22 mouse cellular contexts compared by ENCODE assay signal in the genomic region with DNA sequence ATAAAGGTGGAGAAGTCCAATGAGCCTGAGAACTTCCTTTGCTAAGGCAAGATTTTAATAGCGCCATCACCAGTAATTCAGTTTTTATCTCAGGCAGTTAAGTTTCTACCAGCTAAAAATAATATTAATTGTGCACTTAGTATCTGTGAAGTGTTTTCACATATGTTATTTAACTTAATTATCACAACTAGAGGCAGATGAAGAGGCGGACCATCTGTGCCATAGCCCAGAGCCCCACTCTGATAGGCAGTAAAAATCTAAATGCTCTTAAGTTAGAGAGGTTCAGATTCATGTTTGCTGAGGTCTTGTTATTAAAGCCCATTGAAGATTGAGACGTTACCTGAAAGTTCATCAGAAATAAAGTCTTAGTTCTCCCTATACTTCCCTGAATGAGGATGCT.
A peak's percentile ranks its signal among the peaks of the same experiment; 100 is the strongest.
DNase-seq lines count a peak whose midpoint lies in the region; ATAC-seq lines count a peak whose summit lies in the region.
"Had no signal": no experiment of that assay in that cellular context is flagged by ENCODE, and none has a peak within 500 bp of the region (broad histone marks: within the 10 kb centered on the region; RNA-seq: fewer than 3 reads in every experiment).

No protein-coding gene starts in this region.

- 73% methylated on average over 3 of the region's 3 CpGs for WGBS in forebrain, embryonic 14.5 days
- 88% methylated on average over 3 of the region's 3 CpGs for WGBS in forebrain, embryonic 10.5 days

- no peaks in the 10 kb centered on the region for H3K27me3 ChIP-seq in forebrain, embryonic 14.5 days (replicated peaks; ENCODE audit: control insufficient read depth, insufficient read depth, low read length)
- no peaks in the 10 kb centered on the region for H3K27me3 ChIP-seq in forebrain, embryonic 10.5 days (ENCODE audit: poor library complexity, severe bottlenecking)
- H3K27me3 ChIP-seq: CH12.LX; embryonic facial prominence, embryonic 12.5 days; hindbrain, embryonic 12.5 days; Patski had no signal

- DNase-seq in forebrain, embryonic 14.5 days (ENCODE audit: low spot score): peak; percentile 47
- DNase-seq in forebrain, embryonic 10.5 days (ENCODE audit: extremely low spot score, low spot score): no peak
- peak; percentile 36 to 73 for DNase-seq in layer of hippocampus, adult 18-20 months (ENCODE audit: low spot score in 2 of 2)
- no peak for DNase-seq in layer of hippocampus, postnatal 25 days (ENCODE audit: extremely low spot score in 1 of 2, low spot score in 1 of 2)
- DNase-seq in layer of hippocampus, adult 9-11 months: peak; percentile 56
- no peak for DNase-seq in heart, adult 18-20 months
- no peak for DNase-seq in thymus, postnatal 10 days (ENCODE audit: low spot score in 2 of 2)
- DNase-seq: adrenal gland, postnatal 25 days; cerebellum, adult 11 months; cerebellum, adult 9-10 months; cerebellum, postnatal 25 days; gastrocnemius, postnatal 36 days; heart, adult 11 months; heart, postnatal 10 days; heart, postnatal 4 days had no signal

- no peak overlapping the region for H3K4me2 ChIP-seq in forebrain, embryonic 14.5 days (ENCODE audit: low read length)
- H3K4me2 ChIP-seq: embryonic facial prominence, embryonic 12.5 days; hindbrain, embryonic 12.5 days had no signal

- no peaks in the 10 kb centered on the region for H3K9me3 ChIP-seq in forebrain, embryonic 14.5 days (replicated peaks; ENCODE audit: control insufficient read depth, low read length)
- H3K9me3 ChIP-seq in forebrain, embryonic 10.5 days: no peaks in the 10 kb centered on the region
- H3K9me3 ChIP-seq: embryonic facial prominence, embryonic 12.5 days; heart, embryonic 10.5 days; hindbrain, embryonic 12.5 days had no signal

- no peak overlapping the region for H3K4me3 ChIP-seq in forebrain, embryonic 14.5 days (ENCODE audit: low read depth, low read length)
- no peak overlapping the region for H3K4me3 ChIP-seq in forebrain, embryonic 10.5 days
- H3K4me3 ChIP-seq: embryonic facial prominence, embryonic 12.5 days; heart, embryonic 10.5 days; hindbrain, embryonic 12.5 days had no signal

- no peak overlapping the region for H3K9ac ChIP-seq in forebrain, embryonic 14.5 days (ENCODE audit: low read length)
- H3K9ac ChIP-seq: embryonic facial prominence, embryonic 12.5 days; hindbrain, embryonic 12.5 days had no signal

- peak; percentile 62; the same call in 1 of the 2 replicates for ATAC-seq in forebrain, embryonic 14.5 days
- ATAC-seq: activated CD4-positive, CD25-positive, alpha-beta regulatory T cell, adult 4 months; inflammation-experienced regulatory T-cells, adult 6 months; Patski had no signal

- peak overlapping the region; percentile 28; the same call in 1 of the 2 replicates for H3K27ac ChIP-seq in forebrain, embryonic 14.5 days (ENCODE audit: low read depth, low read length)
- H3K27ac ChIP-seq in forebrain, embryonic 10.5 days: no peak overlapping the region
- H3K27ac ChIP-seq: embryonic facial prominence, embryonic 12.5 days; heart, embryonic 10.5 days; hindbrain, embryonic 12.5 days had no signal

- H3K36me3 ChIP-seq in forebrain, embryonic 14.5 days (ENCODE audit: control insufficient read depth, insufficient read depth, low read length): no peaks in the 10 kb centered on the region
- no peaks in the 10 kb centered on the region for H3K36me3 ChIP-seq in forebrain, embryonic 10.5 days (replicated peaks)
- H3K36me3 ChIP-seq: embryonic facial prominence, embryonic 12.5 days; heart, embryonic 10.5 days; hindbrain, embryonic 12.5 days had no signal

- H3K4me1 ChIP-seq in forebrain, embryonic 14.5 days (ENCODE audit: control insufficient read depth, insufficient read depth, low read length): no peaks in the 10 kb centered on the region
- H3K4me1 ChIP-seq in forebrain, embryonic 10.5 days: no peaks in the 10 kb centered on the region
- H3K4me1 ChIP-seq: embryonic facial prominence, embryonic 12.5 days; heart, embryonic 10.5 days; hindbrain, embryonic 12.5 days had no signal

Comparison
In these comparisons a context has a peak if more than half of its experiments do, and no peak if none do; other contexts are left out.
1. DNase-seq: peak in forebrain, embryonic 14.5 days (single experiment), layer of hippocampus, adult 18-20 months (2 of 2) and layer of hippocampus, adult 9-11 months (single experiment); none in forebrain, embryonic 10.5 days (single experiment), layer of hippocampus, postnatal 25 days (0 of 2), heart, adult 18-20 months (0 of 2) and thymus, postnatal 10 days (0 of 2).